Mouse (Mus musculus) limb, embryonic 11.5 days (tissue): ENCODE data around the gene Bpifb4. TPM values are rescaled to one million over a fixed set of nuclear protein-coding genes. Genes with fewer than 3 reads are reported as not detected.
A peak's percentile ranks its signal among the peaks of the same experiment; 100 is the strongest.

Source experiments
- ATAC-seq: fragments of 200-750 bp; cut with Nextera tagmentation; 2 replicates; pipeline ENCODE4 v1.8.0; 2017; ENCODE audit warnings: low read depth; ENCODE audit not compliant: insufficient number of reproducible peaks, low FRiP score, low TSS enrichment
- DNase-seq: peaks from one replicate; pipeline ENCODE4 v3.0.0-alpha.2; 2015; ENCODE audit warnings: low spot score
- H3K27ac ChIP-seq: fragments of 300-500 bp; sonication (generic); replicated peaks from 2 replicates; pipeline ENCODE4 v1.5.1; 2014; ENCODE audit warnings: low read depth, mild to moderate bottlenecking, low read length
- H3K27me3 ChIP-seq: fragments of 300-500 bp; sonication (generic); 2 replicates; pipeline ENCODE4 v1.6.1; 2014; ENCODE audit warnings: mild to moderate bottlenecking, low read length, mixed read lengths; ENCODE audit not compliant: control insufficient read depth, insufficient read depth
- H3K36me3 ChIP-seq: fragments of 300-500 bp; sonication (generic); 2 replicates; pipeline ENCODE4 v1.6.1; 2014; ENCODE audit warnings: mild to moderate bottlenecking, low read length, moderate library complexity, mixed read lengths; ENCODE audit not compliant: control insufficient read depth, insufficient read depth
- H3K4me1 ChIP-seq: fragments of 300-500 bp; sonication (generic); 2 replicates; pipeline ENCODE4 v1.6.1; 2014; ENCODE audit warnings: low read length, mixed read lengths; ENCODE audit not compliant: control insufficient read depth, insufficient read depth
- H3K4me2 ChIP-seq: fragments of 300-500 bp; sonication (generic); 2 replicates; pipeline ENCODE4 v1.6.1; 2014; ENCODE audit warnings: low read depth, mild to moderate bottlenecking, moderate library complexity; ENCODE audit not compliant: severe bottlenecking
- H3K4me3 ChIP-seq: fragments of 300-500 bp; sonication (generic); 2 replicates; pipeline ENCODE4 v1.5.1; 2014; ENCODE audit warnings: low read depth, low read length
- H3K9ac ChIP-seq: fragments of 300-500 bp; sonication (generic); 2 replicates; pipeline ENCODE4 v1.6.1; 2014; ENCODE audit warnings: mild to moderate bottlenecking, low read length
- H3K9me3 ChIP-seq: fragments of 300-500 bp; sonication (generic); 2 replicates; pipeline ENCODE4 v1.6.1; 2016; ENCODE audit warnings: low read length; ENCODE audit not compliant: control insufficient read depth
- WGBS: fragments of 180-500 bp; shearing (Covaris S2); extraction: QIAGEN DNeasy Blood & Tissue Kit; methylation state at CpG from one replicate; pipeline ENCODE4 v1.1.7; 2014; 5-methylcytosine and 5-hydroxymethylcytosine counted together
- polyA plus RNA-seq: library from polyadenylated mRNA; unstranded; fragments of >200 nt; fragmentation: Nextera tagmentation; extraction: Ambion mirVana; gene quantifications from 2 replicates; pipeline ENCODE4 v1.2.1, GENCODE M21; 2014

Gene Bpifb4
- polyA plus RNA-seq, 1 experiment from 2014 or later = not detected

DNA sequence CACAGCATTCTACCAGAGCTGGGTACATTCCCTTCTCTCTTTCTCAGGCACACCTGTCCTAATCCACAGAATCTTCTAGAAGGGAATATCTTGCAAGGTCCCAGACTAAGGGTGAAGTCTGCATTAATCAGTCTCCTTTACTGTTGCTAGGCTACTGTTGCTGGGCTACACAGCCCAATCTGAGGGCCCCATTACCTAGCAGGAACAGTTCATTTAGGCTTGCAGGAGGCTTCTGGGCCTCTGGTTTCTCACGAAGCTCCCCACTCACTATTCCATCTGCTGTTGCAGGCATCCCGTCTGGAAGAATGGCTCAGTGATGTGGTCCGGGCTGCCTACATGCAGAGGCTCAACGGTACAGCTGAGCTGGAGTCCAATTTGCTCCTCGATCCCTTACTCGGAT, 6.9 kb upstream of the Bpifb4 start:
- Histone ChIP-seq H3K4me3 (no peak overlapping the region), H3K27ac (no peak overlapping the region), H3K4me1 (no peaks in the 10 kb centered on the region), H3K36me3 (no peaks in the 10 kb centered on the region), H3K9me3 (no peaks in the 10 kb centered on the region), H3K4me2 (no peak overlapping the region), H3K27me3 (no peaks in the 10 kb centered on the region), H3K9ac (no peak overlapping the region)
- no peak for DNase-seq
- no peak for ATAC-seq
- 74% methylated on average over 6 of the region's 6 CpGs for WGBS

DNA sequence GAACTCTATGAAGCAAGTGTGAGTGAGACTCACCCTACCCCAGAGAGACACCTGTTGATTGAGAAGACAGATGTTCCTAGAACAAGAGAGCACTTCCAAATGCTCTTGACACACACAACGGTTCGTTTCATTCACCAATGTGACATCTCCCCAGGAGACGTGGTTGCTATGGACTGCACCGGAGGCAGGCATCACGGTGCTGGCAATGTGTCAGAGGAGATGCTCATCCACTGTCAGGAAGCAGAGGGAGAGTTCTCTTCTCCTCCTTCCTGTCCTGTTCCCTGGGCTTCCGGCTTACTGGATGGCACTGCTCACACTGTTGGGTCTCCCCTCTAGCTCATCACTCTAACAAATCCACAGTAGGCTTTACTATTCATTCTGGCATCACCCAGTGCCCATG, 4.7 kb upstream of the Bpifb4 start:
- 81% methylated on average over 6 of the region's 6 CpGs for WGBS

GRCm38 (mm10) chr2:153935348-153935747, 2.7 kb upstream of the Bpifb4 start:
- Histone ChIP-seq H3K9ac (no peak overlapping the region), H3K27ac (no peak overlapping the region), H3K4me3 (no peak overlapping the region), H3K36me3 (no peaks in the 10 kb centered on the region), H3K4me2 (no peak overlapping the region), H3K4me1 (no peaks in the 10 kb centered on the region), H3K27me3 (no peaks in the 10 kb centered on the region), H3K9me3 (no peaks in the 10 kb centered on the region)
- WGBS = 91% methylated on average over 6 of the region's 6 CpGs
- DNase-seq (no peak), ATAC-seq (no peak)

More for the DNA sequence above, 4.7 kb upstream of the Bpifb4 start:
- Histone ChIP-seq H3K4me2 (no peak overlapping the region), H3K9ac (no peak overlapping the region), H3K27me3 (no peaks in the 10 kb centered on the region), H3K4me1 (no peaks in the 10 kb centered on the region), H3K36me3 (no peaks in the 10 kb centered on the region), H3K4me3 (no peak overlapping the region), H3K9me3 (no peaks in the 10 kb centered on the region), H3K27ac (no peak overlapping the region)
- DNase-seq = no peak
- no peak for ATAC-seq

DNA sequence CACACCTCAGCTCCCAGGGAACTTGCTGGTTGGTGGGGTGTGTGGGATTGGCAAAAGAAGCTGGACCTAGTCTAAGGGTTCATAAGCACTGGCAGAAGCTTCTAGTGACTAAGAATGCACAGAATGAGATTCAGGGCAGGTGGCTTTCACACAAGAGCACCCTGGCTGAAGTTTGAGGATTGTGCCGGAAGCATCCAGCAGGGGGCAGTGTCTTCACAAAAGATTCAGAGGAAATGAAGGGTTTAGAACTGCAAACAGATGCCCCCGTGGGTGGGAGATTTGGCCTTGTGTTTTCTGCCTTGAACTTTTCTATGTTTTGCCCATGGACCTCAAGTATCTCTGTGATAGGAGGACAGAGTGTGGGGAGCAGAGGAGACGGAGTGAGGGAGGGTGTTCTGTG, 5.5 kb downstream of the Bpifb4 start:
- no peaks in the 10 kb centered on the region for H3K27me3 ChIP-seq
- DNase-seq = peak; percentile 79
- no peaks in the 10 kb centered on the region for H3K4me1 ChIP-seq
- no peak overlapping the region for H3K4me2 ChIP-seq
- 33% methylated on average over 3 of the region's 3 CpGs for WGBS
- no peak overlapping the region for H3K27ac ChIP-seq
- H3K4me3 ChIP-seq = no peak overlapping the region
- H3K9me3 ChIP-seq = no peaks in the 10 kb centered on the region
- ATAC-seq = no peak
- H3K36me3 ChIP-seq = no peaks in the 10 kb centered on the region
- H3K9ac ChIP-seq = no peak overlapping the region

DNA sequence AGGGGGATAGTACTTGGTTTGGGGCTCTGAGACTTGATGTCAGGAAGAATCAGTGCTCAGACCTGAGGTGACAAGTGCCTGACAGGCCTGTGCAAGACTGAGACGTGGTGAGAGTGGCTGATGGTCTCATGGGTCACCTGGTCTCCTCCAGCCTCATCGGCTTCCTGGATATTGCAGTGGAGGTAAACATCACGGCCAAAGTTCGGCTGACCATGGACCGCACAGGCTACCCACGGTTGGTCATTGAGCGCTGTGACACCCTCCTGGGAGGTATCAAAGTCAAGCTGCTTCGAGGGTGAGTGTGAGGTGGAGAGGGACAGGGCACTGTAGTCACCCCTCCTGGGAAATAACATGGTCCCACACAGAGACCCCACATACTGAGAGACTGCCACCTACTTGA, 6.6 kb downstream of the Bpifb4 start:
- Histone ChIP-seq H3K4me2 (no peak overlapping the region), H3K9ac (no peak overlapping the region), H3K9me3 (no peaks in the 10 kb centered on the region), H3K27me3 (no peaks in the 10 kb centered on the region), H3K4me3 (no peak overlapping the region), H3K36me3 (no peaks in the 10 kb centered on the region), H3K27ac (no peak overlapping the region), H3K4me1 (no peaks in the 10 kb centered on the region)
- ATAC-seq = no peak
- no peak for DNase-seq
- whole genome bisulfite sequencing = 88% methylated on average over 8 of the region's 8 CpGs

DNA sequence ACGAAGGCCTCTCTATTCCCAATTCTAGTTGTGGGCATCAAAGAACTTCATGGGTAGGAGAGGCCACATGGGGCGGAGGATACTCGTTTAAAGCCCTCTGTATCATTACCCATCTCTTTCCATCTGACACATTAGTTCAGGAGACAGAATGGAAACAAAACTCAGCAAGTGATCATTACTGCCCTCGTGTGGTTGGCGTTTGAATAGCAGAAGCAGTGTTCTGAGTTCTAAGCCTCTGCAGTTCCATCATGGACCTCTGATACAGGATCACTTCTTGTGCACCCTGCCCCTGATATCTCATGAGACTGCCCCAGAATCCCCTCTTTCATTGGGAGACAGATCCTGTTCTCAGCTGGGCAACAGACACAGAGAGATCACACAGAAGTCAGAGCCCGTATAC, 14.9 kb downstream of the Bpifb4 start:
- no peak for ATAC-seq
- no peak overlapping the region for H3K4me2 ChIP-seq

DNA sequence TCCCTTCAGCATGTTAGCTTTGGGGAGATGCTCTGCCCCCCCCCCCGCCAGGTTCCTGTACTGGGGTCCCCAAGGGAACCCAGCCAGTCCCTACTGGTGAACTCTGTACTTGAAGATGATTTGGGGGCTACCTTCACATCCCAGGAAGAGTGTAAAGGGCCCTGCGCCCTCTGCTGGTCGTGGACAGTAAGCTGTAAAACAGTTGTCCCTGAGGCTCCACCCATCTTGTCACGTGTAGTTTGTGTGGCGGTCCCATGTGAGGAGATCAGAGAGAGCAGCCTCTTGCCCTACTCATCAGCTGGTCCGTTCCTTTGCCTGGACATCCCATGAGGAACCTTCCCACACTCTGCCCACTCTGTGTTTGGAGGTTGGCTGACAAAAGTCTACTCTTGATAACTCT, 15.8 kb downstream of the Bpifb4 start:
- H3K27me3 ChIP-seq = no peaks in the 10 kb centered on the region
- ATAC-seq (no peak), DNase-seq (peak; percentile 74)
- no peak overlapping the region for H3K4me3 ChIP-seq
- H3K27ac ChIP-seq = no peak overlapping the region
- WGBS = 4% methylated on average over 6 of the region's 6 CpGs
- no peak overlapping the region for H3K4me2 ChIP-seq
- no peaks in the 10 kb centered on the region for H3K9me3 ChIP-seq
- no peaks in the 10 kb centered on the region for H3K4me1 ChIP-seq
- no peaks in the 10 kb centered on the region for H3K36me3 ChIP-seq
- H3K9ac ChIP-seq = no peak overlapping the region

More for the DNA sequence above, 14.9 kb downstream of the Bpifb4 start:
- Histone ChIP-seq H3K4me1 (no peaks in the 10 kb centered on the region), H3K27ac (no peak overlapping the region), H3K9ac (no peak overlapping the region), H3K4me3 (no peak overlapping the region), H3K9me3 (no peaks in the 10 kb centered on the region), H3K27me3 (no peaks in the 10 kb centered on the region), H3K36me3 (no peaks in the 10 kb centered on the region)
- WGBS = 29% methylated on average over 6 of the region's 6 CpGs
- DNase-seq = peak; percentile 84

- H3K4me1 ChIP-seq = no peaks in the 10 kb centered on the region
- no peaks in the 10 kb centered on the region for H3K27me3 ChIP-seq
- 68% methylated on average over 4 of the region's 4 CpGs for WGBS
- DNase-seq = no peak
- H3K36me3 ChIP-seq = no peaks in the 10 kb centered on the region
- no peak overlapping the region for H3K9ac ChIP-seq
- H3K4me3 ChIP-seq = no peak overlapping the region
- ATAC-seq = no peak
- H3K4me2 ChIP-seq = no peak overlapping the region
- H3K27ac ChIP-seq = no peak overlapping the region
- H3K9me3 ChIP-seq = no peaks in the 10 kb centered on the region
Measured at GRCm38 (mm10) chr2:153962821-153963331, 24.9 kb downstream of the Bpifb4 start.

- DNase-seq (no peak), ATAC-seq (no peak)
- Histone ChIP-seq H3K4me1 (no peaks in the 10 kb centered on the region), H3K4me2 (no peak overlapping the region), H3K27me3 (no peaks in the 10 kb centered on the region), H3K27ac (no peak overlapping the region), H3K4me3 (no peak overlapping the region), H3K9me3 (no peaks in the 10 kb centered on the region), H3K9ac (no peak overlapping the region), H3K36me3 (no peaks in the 10 kb centered on the region)
- 81% methylated on average over 1 of the region's 1 CpGs for WGBS
Measured at GRCm38 (mm10) chr2:153963334-153963733, 25.3 kb downstream of the Bpifb4 start.
